Mouse (Mus musculus): ENCODE data around the gene Syt14. TPM values are rescaled to one million over a fixed set of nuclear protein-coding genes. Genes with fewer than 3 reads are reported as not detected.

Gene Syt14
- not detected for polyA plus RNA-seq (2017; shearing (Covaris generic))

DNA sequence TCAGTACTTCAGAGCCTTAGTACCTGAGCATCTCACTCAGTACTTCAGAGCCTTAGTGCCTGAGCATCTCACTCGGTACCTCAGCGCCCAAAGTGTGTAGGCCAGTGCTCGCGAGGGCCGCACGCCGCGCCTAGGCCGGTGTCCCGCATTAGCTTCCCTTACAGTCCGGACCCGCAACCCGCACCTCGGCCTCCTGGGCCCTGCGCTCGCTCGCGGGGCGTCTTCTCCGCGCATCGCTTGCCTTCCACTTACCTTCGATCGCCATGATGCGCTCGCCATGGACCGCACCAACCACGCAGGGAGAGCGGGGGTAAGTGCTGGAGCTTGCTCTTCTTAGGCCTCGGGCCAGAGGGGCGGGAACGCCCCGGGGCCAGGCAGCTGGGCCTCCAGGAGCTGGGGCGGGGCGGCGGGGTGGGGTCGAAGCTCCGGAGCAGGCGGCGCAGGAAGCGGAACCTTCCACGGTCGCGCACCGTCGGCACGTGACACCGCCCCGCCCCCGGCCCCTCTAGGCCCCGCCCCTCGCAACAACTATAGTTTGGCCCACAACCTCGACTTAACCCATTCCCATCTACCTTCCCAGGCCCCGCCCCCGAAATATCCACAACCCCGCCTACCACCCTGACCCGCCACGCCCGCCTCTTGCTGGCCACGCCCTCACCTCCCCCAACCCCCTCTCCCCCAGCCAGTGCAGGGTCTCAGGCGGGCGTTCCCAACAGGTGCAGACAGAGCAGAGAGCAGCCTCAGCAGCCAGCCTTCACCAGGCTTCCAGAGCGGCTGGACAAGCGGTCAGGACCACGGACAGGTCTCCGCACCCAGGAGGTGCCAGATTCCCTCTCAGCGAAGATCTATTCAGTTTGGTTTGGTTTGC is at the start of gene Syt14:
Gene Syt14, minus strand, starts transcription at position 405 of the 868 bp plus-strand sequence.
- no peak for ATAC-seq

DNA sequence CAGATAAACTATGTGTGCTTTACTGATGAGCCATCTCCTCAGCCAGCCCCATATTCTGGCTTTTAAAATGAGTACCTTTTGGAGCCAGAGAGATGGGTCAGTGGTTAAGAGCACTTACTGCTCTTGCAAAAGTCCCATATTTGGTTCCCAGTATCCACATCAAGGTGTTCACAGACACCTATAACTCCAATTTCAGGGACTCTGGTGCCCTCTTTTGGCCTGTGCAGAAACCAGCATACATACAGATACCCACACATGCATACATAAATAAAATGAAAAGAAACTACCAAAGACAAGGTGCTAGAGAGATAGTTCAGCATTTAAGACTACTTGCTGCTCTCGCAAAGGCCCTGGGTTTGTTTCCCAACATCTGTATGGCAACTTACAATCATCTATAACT is 48.4 kb upstream of the Syt14 start:
- no peak for ATAC-seq

DNA sequence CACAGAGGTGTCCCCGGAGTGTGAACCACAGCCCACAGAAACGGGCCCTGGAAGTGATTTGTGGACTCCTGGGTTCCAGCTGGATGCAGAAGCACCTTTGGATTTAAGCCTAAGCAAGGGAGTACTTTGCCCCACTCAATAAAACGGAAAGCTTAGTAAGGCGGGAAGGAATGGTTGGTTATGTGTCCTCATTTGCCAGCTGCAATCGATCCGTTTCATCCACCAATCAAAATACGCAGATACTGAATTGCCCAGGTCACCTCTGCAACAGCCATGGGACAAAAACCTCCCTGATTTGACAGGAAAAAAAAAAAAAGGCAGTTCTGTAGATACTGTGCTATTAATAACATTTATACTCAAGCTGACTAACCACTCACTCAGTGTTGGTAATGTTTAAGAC is 47.5 kb upstream of the Syt14 start:
- no peak for ATAC-seq

DNA sequence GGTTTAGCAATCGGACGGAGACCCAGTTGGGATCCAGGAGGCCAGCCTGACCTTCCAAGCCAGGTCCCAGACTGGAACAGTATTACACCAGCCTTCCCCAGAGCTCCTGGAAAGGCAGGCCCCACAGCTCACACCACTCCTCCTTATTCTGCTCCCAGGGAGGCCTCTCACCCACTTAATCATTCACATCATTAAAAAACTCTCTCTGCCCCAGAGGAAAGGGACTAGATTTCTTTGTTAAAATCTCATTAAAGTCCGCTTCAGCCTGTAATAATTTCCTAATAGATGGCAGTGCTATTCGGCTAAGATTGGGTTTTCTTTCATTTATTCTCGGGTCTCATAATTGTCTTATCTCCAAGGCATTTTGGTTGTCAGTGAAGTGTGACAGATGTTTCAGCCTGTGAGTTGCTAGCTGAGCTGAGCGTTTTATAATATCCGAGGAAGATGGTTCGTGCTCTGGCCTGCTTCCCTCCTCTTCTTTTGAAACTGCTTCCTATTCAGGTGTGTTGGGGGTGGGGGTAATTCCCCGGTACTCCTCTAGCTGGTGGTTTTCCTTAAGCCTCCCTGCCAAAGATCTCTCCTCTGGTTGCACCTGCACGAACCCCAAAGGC is 46.8 kb upstream of the Syt14 start:
- no peak for ATAC-seq

DNA sequence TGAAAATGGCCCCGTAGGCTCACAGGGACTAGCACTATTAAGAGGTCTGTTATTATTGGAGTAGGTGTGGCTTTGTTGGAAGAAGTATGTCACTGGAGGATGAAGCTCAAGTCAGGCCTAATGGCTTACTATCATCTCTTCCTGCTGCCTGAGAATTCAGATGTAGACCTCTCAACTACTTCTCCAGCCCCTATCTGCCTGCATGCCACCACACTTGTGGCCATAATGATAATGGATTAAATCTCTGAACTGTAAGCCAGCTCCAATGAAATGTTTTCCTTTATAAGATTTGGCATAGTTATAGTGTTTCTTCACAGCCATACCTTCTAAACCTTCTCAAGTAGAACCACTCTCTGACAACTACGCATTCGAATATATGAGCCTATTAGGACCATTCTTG is 27.0 kb upstream of the Syt14 start:
- no peak for ATAC-seq

DNA sequence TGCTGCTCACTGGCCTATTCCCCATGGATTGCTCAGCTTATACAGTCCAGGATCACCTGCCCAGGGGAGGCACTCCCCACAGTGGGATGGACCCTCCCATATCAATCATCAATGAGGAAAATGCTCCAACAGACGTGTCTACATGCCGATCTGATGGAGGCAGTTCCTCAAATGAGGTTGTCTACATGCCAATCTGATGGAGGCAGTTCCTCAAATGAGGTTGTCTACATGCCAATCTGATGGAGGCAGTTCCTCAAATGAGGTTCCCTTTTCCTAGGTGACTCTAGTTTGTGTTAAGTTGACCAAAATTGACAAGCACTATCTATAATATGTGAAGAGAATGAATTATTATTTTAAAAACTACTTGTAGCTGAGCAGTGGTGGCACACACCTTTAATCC is 24.6 kb upstream of the Syt14 start:
- ATAC-seq: no peak

DNA sequence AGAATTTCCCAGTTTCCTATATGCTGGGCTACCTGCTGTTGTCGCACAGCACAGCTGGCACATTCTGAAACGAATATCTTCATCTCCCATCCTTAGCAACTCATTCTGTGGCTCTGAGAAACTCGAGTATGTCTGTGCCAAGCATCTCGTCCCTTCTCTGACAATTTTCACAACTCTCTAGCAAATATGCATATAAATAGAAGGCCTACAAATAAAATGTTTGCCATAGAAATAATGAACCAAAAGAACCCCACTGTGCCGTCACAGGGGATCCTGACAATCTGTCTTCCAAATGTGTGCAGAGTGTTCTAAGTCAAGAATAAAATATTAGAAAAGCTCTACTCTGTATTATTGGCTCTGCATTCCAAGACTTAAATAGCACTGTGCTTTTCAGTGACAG is 24.0 kb upstream of the Syt14 start:
- no peak for ATAC-seq

DNA sequence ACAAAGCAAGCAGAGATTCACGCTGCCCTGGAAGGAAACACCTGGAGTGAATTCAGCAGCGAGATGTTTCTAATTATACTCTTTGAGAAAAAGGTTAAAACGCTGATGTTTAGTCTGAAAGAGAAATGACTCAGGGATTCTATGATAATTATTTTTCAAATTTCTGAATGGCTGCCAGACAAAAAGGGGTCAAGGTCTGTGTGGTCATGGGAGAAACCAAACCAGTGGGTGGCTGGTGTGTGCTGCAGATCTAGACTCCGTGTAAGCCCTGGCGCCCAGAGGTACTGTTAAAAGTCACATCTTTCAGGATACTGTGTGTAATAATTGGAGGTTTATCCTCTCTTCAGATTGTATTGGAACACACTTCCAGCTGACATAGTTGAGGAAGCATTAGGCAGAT is 18.8 kb upstream of the Syt14 start:
- no peak for ATAC-seq

DNA sequence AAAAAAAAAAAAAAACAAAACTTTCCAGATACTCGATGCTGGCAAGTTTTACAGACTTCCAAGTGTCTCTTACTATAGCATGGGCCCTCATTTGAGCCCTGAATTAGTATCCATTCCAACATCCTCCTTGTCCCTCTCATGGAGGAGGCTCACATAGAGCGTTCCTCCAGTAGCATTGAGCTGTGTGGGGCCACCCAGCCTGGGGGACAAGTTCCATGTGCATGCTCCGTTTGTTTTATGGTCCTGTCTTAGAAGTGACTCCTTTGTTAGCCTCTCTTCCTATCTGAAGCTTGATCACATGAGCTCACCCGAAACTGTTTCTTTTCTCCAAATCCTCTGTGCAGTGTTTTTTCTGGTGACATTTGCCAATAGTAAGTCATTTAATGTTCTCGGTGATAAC is 17.5 kb upstream of the Syt14 start:
- no peak for ATAC-seq

DNA sequence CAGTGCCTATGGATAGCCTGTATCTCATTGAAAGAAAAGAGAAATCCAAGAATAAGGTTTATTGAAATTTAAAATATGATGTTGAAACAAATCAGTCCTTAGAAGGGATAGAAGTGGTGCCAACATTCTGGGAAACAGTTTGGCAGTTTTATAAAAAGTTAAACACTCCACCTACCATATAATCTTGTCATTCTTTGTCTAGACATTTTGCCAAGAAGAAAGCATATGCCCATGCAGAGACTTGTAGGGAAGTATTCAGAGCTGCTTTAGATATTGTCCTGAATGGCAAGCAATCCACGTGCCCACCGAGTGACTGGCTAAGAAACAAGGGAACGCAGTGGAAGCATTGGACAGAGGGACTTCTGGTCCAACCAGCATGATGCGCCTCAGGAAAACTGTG is 12.0 kb upstream of the Syt14 start:
- no peak for ATAC-seq

DNA sequence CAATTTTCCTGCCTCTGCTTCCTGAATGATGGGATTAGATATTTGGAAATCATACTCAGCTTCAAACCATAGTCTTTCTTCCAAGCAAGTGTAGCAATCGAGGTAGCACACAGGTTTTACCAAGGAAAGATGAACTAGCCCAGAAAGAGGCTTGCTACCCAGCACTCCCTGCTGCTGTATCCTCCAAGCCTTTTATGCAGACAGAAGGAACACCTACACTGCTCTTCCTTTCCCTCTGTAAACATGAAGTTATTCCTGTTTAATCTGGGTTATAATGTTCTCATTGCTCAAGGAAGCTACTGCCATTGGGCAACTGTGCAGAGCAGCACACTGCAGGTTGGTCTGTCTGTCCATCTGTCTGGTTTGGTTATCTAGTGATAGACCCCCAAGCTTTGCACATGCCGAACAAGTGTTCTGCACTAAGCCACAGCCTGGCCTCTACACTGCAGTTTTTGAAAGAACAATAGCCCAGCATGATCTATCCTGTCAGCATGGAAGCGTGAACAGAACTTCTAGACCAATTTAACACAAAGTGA is 7.3 kb upstream of the Syt14 start:
- ATAC-seq: no peak

DNA sequence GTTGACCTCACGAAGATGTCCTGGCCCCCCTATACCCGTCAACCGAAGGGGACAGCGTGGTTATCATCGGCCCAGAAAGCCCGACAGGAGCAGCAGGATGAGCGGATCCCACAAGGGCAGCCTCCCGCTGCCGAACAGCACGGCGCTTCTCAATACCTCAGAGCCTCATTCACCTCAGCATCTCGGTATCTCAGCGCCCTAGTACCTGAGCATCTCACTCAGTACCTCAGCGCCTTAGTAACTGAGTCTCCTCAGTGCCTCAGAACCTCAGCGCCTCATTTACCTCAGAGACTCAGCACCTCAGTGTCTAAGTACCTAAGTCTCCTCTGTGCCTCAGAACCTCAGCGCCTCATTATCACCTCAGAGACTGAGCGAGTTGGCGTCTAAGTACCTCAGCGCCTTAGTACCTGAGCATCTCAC is 614 bp downstream of the Syt14 start:
- no peak for ATAC-seq

DNA sequence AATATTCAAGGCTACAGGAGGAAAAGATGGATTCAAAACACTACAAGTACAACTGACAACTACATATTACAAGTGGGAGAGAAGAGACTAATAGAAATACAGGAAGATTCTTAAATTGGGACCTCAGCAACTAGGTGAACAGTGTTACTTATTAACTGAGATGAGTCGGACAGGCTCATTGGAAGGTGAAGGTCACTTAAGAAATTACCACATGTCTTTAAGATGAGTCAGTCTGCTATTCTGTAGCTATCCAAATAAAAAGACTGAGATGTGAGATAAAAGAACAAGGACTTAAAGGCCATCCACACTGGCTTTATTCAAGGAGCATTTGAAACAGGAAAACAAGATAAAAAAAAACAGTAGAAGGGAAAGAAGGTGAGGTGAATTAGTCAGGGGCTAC is 11.3 kb downstream of the Syt14 start:
- ATAC-seq: no peak

DNA sequence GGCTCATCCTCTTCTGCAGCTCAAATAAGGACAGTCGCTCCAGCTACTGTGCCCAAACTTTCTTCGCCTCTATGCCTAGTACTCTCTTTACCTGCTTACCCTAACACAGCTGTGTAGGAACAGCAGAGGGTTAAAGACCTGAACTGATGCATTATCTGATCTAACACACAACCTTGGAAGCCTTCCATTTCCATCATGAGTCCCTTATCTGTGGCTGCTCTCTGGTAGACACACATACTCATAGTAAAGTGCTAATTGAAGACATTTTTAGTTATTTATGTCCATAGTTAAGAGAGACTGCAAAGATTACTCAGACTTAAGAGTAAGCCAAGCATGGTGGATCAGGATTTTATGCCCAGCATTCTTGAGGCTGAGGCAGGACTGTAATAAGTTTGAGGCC is 23.2 kb downstream of the Syt14 start:
- ATAC-seq: no peak

DNA sequence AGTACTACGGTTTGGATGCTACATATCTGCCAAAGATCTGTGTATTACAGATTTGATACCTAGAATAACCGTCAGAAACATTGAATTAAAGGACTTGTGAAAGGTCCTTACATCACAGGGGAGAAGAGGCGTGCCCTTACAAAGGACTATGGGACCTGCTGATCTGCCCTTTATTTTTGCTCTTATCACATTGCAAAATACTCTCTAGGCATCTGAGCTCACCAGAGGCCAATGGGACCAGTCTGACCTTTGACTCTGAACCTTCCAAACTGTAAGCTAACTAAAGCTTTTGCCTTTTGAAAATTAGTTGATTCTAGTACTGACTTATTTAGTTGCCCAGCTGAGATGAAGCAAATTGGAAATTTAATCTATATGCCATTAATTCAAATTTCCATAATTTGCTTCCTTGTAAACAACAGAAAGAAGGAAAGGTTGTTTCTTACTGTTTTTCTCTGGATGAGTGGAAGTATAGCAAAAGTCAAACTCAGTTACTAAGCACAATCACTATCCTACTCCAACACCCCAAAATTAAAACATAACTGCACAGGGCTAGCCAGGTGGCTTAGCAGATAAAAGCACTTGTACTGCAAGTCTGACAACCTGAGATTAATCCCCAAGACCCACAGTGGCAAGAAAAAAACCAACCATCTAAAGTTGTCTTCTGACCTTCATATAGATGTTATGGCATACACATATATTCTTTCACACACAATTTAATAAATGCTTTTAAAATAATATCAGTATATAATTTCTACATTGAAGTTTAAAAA is 24.4 kb downstream of the Syt14 start:
- ATAC-seq: no peak

DNA sequence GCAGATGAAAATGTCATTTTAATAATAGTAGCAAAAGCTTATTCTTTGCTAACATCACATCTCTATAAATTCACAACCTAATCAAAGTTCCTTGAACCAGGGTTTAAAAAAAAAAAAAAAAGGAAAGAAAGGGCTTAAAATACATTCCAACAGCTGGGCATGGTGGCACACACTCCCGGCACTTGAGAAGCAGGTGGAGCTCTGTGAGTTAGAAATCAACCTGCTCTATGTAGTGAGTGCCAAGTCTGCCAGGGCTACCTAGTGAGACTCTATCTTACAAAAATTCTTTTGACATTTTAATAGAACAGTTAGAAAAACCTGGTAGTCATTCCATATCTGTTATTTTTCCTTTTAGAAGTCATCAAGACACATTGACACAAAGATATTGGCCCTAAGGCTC is 31.0 kb downstream of the Syt14 start:
- no peak for ATAC-seq

DNA sequence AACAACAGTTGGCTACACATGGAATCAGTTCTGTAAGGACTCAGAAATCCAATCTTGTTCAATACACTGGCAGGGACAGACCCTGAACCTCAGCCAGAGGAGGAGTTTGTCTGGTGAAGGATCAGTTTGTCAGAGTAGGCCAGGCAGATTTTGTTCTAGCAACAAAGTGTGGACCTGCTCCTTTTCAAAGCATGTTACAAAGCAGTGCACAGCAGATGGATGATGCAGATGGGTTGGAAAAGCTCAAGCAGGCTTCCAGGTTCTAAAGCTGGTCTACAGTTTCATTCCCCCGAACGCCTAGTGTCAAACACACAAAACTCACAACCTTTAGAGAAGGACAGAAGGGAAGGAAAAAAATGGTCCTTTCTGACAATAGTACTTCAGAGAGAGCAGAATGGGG is 31.6 kb downstream of the Syt14 start:
- ATAC-seq: no peak

DNA sequence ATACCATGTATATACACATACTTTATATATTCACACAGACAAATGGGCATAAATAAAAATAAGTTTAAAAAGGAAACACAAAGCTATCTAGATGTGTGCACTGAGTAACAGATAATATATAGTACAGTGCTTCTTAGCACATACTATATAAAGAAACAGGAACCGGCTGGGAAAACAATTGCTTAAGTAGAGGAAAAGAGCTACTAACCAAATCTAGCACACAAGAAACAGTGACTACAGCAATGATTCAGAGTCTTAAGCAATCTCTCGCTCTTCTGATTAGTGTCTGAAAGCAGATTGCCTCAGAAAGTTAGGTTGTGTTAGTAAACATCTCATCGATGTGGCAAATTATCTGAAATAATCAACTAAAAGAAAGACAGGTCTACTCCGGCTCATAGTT is 33.3 kb downstream of the Syt14 start:
- no peak for ATAC-seq

DNA sequence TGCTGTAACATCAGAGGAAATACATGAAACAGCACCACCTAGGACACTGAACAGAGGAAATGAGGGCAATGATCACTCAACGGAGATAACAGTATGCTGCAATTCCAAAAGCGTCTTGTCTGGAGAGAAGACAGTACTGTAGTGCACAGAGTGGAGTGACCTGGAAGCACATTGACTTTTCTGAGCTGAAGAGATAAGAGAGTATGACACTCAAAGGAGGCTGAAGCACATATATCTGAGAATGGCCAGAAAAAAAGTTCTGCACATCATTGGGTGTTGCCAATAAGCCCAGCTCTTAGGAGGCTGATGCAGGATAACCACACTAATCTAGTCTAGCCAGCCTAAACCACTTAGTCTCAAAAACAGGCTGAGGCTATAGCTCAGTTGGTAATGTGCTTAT is 34.0 kb downstream of the Syt14 start:
- no peak for ATAC-seq

DNA sequence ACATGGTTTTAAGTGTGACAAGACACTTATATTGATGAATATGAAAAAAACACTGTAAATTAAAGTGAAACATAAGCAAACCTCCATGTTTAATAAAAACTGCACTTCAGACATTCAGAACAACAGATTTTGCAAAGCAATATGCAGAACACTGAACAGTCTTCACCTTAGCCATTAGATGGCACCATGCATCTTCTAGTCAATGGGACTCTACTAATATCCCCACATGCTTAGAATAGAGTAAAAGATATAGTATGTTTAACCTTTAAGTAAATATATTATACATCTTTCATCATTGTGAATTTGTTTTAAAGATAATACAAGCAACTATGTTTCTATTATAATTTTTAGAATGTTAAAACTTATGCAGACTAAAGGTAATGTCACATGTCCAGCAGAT is 34.7 kb downstream of the Syt14 start:
- ATAC-seq: no peak

DNA sequence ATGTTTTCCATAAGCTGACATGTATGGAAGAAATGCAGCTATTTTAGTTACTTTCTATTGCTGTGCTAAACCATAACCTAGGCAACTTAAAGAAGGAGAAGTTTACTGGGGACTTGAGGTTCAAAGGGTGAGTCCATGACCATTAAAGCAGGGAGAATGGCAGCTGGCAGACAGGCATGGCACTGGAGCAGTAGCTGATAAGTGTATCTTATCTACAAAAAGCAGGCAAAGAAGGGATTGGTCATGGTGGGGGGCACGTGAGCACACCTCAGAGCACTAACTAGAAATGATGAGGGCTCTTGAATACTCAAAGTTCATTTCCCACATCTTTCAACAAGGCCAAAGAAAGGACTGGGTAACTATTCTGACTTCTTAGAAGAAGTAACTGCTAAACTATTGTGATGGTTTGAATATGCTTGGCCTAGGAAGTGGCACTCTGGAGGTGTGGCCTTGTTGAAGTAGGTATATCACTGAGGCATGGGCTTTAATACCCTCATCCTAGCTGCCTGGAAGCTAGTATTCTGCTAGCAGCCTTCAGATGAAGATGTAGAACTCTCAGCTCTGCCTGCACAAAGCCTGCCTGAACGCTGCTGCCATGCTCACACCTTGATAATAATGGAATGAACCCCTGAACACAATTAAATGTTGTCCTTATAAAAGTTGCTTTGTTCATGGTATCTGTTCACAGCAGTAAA is 41.2 kb downstream of the Syt14 start:
- no peak for ATAC-seq

DNA sequence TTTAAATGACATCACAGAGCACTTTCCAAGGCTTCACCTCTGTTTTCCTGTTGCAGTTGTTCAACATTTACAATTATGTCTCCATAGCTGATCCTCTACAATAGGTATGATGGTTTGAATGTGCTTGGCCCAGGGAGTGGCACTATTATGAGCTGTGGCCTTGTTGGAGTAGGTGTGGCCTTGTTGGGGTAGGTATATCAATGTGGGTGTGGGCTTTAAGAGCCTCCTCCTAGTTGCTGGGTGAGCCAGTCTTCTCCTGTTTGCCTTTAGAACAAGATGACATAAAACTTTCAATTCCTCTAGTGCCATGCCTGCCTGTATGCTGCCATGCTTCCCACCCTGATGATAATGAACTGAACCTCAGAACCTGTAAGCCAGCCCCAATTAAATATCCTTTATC is 42.1 kb downstream of the Syt14 start:
- ATAC-seq: no peak

DNA sequence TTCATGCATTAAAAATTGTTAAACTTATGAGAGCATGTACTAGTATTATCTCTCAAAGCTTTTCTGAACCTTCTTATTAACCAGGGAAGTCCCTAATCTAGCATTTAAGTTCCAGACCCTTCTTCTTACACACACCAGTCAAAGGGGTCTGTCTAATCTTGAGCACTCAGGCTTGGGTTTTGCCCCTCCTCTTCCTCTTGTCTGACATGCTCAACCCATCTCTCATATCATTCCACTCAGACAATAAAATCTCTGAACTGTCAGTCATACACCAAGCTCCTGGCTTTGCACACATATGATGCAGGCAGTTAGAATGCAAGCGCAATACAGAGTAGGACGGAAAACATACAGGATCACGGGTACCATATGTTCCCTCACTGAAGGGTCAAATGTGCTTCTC is 48.4 kb downstream of the Syt14 start:
- ATAC-seq: no peak

Measured in inflammation-experienced regulatory T-cells, adult 6 months (primary cell).